Mouse (Mus musculus): ENCODE results near the gene Shisal2b. TPM values are rescaled to one million over a fixed set of nuclear protein-coding genes. Genes with fewer than 3 reads are reported as not detected.
"Not testable (repeated sequence)": the region's sequence is repeated elsewhere in the genome, so short reads cannot be mapped to it uniquely, and the experiment has no call there.

Gene Shisal2b
- 1 to 10 TPM in 1 of 3 experiments, not detected in 2; 1.6 TPM for polyA plus RNA-seq (2017; shearing (Covaris generic))

- no peak for ATAC-seq
Observed at GRCm38 (mm10) chr13:104863127-104863979, at the start of gene Shisal2b. Gene Shisal2b, minus strand, starts transcription at chr13:104863893.

- ATAC-seq, result not testable (repeated sequence)
Observed at GRCm38 (mm10) chr13:104911626-104912025, 47.9 kb upstream of the Shisal2b start.

- not testable (repeated sequence) for ATAC-seq
Observed at GRCm38 (mm10) chr13:104911006-104911405, 47.3 kb upstream of the Shisal2b start.

GRCm38 (mm10) chr13:104908691-104909090 is 45.0 kb upstream of the Shisal2b start:
- no peak for ATAC-seq

- no peak for ATAC-seq
Observed at GRCm38 (mm10) chr13:104894771-104895170, 31.1 kb upstream of the Shisal2b start.

GRCm38 (mm10) chr13:104892337-104892736 is 28.6 kb upstream of the Shisal2b start:
- no peak for ATAC-seq

GRCm38 (mm10) chr13:104886308-104887032 is 22.8 kb upstream of the Shisal2b start:
- ATAC-seq, result no peak

- ATAC-seq, result no peak
Observed at GRCm38 (mm10) chr13:104883566-104884249, 20.0 kb upstream of the Shisal2b start.

GRCm38 (mm10) chr13:104878508-104878907 is 14.8 kb upstream of the Shisal2b start:
- no peak for ATAC-seq

- ATAC-seq, result no peak
Observed at GRCm38 (mm10) chr13:104869907-104870306, 6.2 kb upstream of the Shisal2b start.

GRCm38 (mm10) chr13:104866726-104867125 is 3.0 kb upstream of the Shisal2b start:
- no peak for ATAC-seq

- no peak for ATAC-seq
Observed at GRCm38 (mm10) chr13:104853645-104854044, 10.0 kb downstream of the Shisal2b start.

GRCm38 (mm10) chr13:104843295-104844089 is 20.2 kb downstream of the Shisal2b start:
- no peak for ATAC-seq

- ATAC-seq, result no peak
Observed at GRCm38 (mm10) chr13:104841937-104842336, 21.8 kb downstream of the Shisal2b start.

- no peak for ATAC-seq
Observed at GRCm38 (mm10) chr13:104837628-104838027, 26.1 kb downstream of the Shisal2b start.

- no peak for ATAC-seq
Observed at GRCm38 (mm10) chr13:104832811-104833210, 30.9 kb downstream of the Shisal2b start.

GRCm38 (mm10) chr13:104825470-104825869 is 38.2 kb downstream of the Shisal2b start:
- no peak for ATAC-seq

- ATAC-seq, result no peak
Observed at GRCm38 (mm10) chr13:104822411-104822838, 41.3 kb downstream of the Shisal2b start.

GRCm38 (mm10) chr13:104821908-104822307 is 41.8 kb downstream of the Shisal2b start:
- ATAC-seq, result no peak

GRCm38 (mm10) chr13:104821192-104821591 is 42.5 kb downstream of the Shisal2b start:
- ATAC-seq, result no peak

- no peak for ATAC-seq
Observed at GRCm38 (mm10) chr13:104817696-104818095, 46.0 kb downstream of the Shisal2b start.
